Mouse (Mus musculus) stomach, postnatal 0 days (tissue): ENCODE data around the gene Nkx6-1.

Experiments used
- CTCF ChIP-seq: IDR thresholded peaks from 2 replicates; pipeline ENCODE4 v1.5.1; 2016; ENCODE audit warnings: antibody characterized with exemption, low read depth, mild to moderate bottlenecking, moderate library complexity
- EP300 ChIP-seq: optimal IDR thresholded peaks from 2 replicates; pipeline ENCODE3; 2016; ENCODE audit warnings: antibody characterized with exemption

- TF ChIP-seq CTCF (no peak), EP300 (no peak)
Observed at GRCm38 (mm10) chr5:101662485-101662884, 2.3 kb downstream of the Nkx6-1 start.
